Mouse (Mus musculus) lung, postnatal 25 days (tissue): ENCODE data around the gene Obp2a.
"Not testable (repeated sequence)": the region's sequence is repeated elsewhere in the genome, so short reads cannot be mapped to it uniquely, and the experiment has no call there.

Experiments
- DNase-seq: peaks from one replicate; pipeline ENCODE4 v3.0.0; 2022; ENCODE audit warnings: low spot score

Gene Obp2a

GRCm38 (mm10) chr2:25699743-25700142 is at the start of gene Obp2a:
Gene Obp2a (plus strand): TSS chr2:25700043.
- DNase-seq = not testable (repeated sequence)

GRCm38 (mm10) chr2:25652902-25653301 is 46.9 kb upstream of the Obp2a start, which contains the start of gene Lcn8:
Gene Lcn8 (plus strand): TSS chr2:25653120.
- no peak for DNase-seq

DNA sequence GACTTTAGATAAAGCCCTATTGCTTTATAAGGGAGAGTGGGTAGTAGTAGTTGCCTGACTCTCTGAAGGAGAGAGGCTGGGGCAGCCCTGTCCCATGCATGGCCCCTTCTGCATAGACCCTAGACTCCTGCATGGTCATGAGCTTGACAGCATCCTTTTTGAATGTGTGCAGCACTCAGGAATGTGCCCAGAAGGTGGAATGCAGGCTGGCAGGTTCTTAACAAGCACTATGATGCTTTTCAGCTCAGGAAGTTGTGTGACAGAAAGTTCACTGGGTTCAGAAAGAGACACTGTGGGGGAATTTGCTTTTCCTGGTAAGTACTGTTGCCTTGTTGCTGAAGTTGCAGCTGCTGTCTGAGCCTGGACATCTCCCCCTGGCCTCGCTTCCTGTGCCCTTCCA is 45.3 kb upstream of the Obp2a start:
- DNase-seq = peak; percentile 11

DNA sequence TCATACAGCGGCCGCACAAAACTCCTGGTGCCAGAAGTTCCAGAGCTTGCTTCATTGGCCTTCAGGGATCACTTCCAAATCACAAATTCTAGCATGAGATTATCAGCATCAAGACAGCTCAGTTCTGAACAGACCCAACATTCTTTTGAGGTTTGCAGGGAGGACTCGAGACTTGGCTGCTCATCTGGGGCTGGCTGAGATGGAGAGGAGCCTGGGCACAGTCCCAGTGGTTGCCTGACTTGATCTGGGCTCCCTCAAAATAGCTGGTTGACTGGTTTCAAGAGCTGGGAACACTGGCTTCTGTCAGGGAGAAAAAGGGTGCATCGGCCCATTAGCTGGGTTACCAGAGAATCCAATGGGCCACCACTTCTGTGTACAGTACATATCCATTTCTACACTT is 43.2 kb upstream of the Obp2a start:
- DNase-seq = peak; percentile 30

DNA sequence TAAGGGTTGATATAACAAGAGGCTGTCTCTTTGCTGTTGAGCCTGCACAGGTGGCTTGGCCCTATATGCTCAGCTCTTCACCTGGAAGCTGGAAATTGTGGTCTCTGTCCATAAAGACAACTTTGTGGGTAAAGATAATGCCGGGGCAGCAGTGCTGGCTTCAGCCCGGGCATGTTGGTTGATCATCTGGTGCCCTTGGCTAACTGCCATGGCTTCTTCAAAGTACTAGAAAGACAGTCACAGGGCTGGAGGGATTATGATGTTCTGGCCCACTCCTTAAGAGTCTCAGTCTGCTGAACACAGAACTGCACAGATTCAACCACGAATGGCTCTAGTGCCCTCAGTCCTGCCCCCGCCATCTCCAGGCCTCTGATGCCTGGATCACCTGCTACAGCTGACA is 42.6 kb upstream of the Obp2a start:
- DNase-seq = no peak

- no peak for DNase-seq
Observed at GRCm38 (mm10) chr2:25657652-25658051, 42.2 kb upstream of the Obp2a start, which contains the start of gene Lcn5. Gene Lcn5 (plus strand): TSS chr2:25657952.

GRCm38 (mm10) chr2:25660279-25660678 is 39.6 kb upstream of the Obp2a start:
- DNase-seq = no peak

DNA sequence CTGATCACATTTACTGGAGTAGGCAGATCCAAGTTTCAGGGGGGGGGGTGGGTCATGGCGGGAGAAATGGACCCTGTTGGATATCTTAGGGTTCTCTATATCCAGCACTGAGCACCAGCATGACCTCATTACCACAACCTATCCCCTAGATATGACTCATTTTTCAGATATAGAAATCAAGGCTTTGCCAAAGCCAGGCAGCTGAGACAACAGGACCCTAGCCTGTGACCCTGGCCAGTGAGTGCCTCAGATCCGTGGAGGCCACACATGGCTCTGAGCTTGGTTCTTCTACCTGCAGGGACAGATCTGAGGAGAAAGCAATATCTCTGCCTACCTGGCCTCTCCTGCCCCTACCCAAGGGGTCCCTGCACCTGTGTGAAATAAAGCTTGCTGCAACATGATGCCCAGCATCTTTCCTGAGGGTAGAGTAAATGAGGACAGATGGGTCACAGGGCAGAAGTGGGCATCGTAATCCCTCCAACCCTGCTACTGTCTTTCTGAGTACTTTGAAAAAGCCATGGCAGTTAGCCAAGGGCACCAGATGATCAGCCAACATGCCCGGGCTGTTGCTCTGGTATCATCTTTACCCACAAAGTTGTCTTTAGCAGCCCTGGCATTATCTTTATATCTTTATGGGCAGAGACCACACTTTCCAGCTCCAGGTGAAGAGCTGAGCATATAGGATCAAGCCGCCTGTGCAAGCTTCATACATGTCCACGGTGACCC is 38.4 kb upstream of the Obp2a start:
- DNase-seq = no peak

DNA sequence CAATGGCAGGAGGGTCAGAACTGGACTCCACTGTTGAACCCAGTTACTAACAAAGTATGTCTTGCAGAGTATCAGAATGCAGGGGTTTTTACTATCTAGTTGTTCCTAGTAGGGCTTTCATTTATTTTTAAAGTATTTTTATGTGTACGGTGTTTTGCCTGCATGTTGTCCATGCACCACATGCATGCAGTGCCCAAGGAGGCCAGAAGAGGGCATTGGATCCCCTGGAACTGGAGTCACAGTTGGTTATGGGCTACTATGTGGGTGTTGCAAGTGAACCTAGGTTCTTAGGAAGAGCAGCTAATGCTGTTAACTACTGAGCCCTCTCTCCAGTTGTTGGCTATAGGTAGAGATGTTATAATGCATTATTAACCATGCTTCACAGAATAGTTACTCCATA is 36.3 kb upstream of the Obp2a start:
- peak; percentile 17 for DNase-seq

DNA sequence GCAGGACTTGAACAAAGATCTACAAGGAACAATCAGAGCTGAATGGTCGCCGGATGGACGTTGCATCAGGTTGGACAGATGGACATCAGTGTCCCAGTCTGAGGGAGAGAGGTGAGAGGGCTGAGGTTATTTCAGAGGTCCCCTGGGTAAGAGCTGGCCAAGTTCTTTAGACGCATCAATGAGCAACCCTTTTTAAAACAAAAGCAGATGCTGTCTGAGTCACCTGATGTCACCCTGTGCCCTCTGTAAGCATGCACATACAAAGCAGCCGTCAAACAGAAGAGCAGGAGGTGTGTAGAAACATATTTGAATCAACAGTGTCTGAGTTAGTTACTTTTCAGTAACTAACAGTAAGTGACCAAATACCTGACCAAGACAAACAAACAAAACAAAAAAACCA is 35.7 kb upstream of the Obp2a start:
- no peak for DNase-seq

DNA sequence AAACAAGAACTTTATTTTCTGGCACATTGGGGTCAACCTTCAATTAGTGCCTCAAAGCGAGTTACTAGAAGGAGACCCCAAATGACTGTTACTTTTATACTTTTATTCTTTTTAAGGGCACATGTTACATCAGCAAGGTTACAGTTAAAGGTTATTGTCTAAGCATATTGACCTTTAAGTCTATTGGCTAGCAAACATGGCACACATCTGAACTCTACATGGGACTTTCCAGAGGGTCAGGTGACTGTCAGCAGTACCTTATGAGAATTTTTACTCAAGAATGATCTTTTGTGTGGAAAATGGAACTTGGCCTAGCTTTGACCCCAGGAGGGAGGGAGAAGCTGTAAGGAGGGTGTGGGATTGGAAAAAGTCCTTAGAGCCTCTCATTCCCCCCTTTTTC is 33.3 kb upstream of the Obp2a start:
- no peak for DNase-seq

- DNase-seq = no peak
Observed at GRCm38 (mm10) chr2:25676486-25676885, 23.4 kb upstream of the Obp2a start, which contains the start of gene Lcn6. Gene Lcn6 (plus strand): TSS chr2:25676786.

DNA sequence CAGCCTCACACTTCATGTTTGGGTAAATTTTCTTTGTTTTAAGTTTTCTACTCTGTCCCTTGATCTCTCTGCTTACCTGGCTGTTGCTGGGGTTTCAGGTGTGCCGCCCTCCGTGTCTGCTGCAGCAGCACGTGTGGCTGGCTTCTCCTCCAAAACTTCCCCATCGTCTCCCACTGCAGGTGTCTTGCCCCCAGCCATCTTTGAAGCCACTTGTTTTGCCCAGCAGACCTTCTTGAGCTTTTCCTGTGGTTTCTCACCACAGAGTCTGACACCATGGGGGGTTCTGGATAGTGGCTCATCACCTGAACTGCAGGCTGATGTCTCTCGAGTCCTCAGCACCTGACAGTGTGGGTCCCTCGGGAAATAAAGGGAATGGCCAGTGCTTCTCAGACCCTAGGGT is 20.3 kb upstream of the Obp2a start:
- DNase-seq = no peak

DNA sequence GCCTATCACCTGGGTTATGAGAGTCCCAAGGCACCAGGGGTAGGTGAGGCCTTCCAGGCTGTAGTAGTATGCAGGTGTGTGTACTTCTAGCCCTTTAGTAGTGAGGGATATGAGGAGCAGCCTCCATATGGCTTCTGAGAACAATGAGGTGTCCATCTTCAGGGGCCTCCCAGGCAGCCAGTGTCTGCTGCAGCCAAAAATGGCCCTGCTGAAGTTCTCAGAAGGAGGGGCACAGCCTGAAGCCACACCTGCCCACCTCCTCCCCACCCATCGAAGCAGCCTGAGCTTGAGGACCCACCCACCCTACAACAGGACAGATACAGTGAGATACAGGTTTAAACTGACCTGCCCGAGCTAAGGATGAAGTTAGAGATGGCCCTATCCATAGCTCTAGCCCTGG is 17.4 kb upstream of the Obp2a start, which contains the start of gene Lcn10:
Gene Lcn10 (plus strand): TSS at position 301 of the 400 bp plus-strand sequence.
- no peak for DNase-seq

DNA sequence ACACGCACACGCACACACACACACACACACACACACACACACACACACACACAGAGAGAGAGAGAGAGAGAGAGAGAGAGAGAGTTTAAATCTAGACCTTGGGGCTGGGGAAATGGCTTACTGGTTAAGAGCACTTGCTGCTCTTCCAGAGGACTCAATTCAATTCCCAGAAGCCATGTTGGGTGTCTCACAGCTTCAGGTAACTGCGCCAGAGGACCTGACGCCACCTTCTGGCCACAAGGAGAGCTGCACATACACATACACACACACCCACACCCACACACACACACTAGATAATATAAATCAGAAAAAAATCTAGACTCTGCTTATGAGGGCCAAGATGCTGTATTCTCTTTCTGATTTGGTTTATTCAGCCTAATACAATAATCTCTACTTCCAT is 12.9 kb upstream of the Obp2a start:
- no peak for DNase-seq

DNA sequence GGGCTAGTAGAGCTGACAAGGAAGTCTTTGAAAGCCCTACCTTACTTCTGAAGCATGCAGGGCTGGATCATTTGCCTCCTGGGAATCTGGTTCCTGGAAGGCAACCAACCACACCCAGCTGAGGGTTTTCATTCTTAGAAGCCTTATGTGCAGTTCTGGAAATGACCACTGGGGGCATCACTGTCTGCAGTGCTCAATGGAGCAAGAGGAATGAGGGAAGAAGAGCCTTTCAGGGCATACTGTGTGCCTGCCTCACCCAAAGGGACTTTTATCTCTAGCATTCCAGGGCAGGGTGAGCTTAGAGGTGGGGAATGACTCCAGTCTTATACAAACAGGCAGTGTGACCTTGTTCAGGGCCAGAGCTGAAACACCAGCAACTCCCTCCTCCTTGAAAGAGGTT is 5.2 kb upstream of the Obp2a start:
- peak; percentile 52 for DNase-seq

DNA sequence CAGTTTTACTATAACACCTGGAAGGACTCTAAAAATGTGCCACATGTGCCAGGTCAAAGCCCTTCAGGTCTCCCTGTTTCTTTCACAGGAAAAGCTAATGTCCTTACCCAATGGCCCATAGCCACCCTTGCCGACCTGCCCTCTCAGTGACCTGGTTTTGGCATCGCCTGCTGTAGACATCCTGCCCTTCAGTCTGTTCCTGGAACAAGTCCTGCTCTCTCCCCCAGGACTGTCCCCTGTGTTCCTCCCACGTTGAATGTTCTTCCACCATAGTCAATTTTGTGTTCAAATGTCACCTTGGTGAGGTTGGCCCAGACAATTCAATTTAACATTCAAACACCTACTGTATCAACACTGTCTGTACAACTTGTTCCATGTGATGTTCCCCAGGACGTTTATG is 2.9 kb upstream of the Obp2a start:
- DNase-seq = no peak

GRCm38 (mm10) chr2:25698696-25699095 is 1.1 kb upstream of the Obp2a start:
- no peak for DNase-seq

GRCm38 (mm10) chr2:25701001-25701400 is 1.2 kb downstream of the Obp2a start:
- no peak for DNase-seq

- DNase-seq = no peak
Observed at GRCm38 (mm10) chr2:25703706-25704105, 3.9 kb downstream of the Obp2a start.

DNA sequence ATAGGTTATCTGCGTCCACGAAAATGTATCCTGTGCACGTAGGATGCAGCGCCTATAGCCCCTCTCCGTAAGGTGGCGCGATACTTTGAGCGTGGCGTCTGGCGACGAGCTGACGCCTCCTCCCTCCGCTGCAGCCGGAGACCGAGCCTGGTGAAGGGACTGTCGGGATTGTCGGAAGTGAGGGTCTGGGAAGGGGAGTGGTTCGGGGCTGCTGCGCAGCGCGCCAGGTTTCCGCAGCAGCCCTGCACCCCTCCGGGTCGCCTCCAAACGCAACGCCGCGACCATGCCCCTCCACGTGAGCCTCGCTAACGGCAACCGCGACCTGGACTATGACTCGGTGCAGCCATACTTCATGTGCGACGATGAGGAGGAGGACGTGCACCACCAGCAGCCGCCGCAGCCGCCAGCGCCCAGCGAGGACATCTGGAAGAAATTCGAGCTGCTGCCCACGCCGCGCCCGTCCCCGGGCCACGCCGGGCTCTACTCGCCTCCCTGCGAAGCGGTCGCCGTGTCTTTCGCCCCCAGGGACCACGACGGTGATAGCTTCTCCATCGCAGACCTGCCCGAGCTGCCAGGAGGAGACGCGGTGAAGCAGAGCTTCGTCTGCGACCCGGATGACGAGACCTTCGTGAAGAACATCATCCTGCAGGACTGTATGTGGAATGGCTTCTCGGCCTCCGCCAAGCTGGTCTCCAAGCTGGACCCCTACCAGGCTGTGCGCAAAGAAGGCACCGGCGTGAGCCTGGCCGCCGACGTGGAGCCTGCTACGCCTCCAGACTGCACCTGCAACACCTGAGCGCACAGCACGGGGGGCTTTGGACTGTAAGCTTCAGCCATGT is 7.0 kb downstream of the Obp2a start, which contains the start of gene Bmyc:
Gene Bmyc (plus strand): TSS at position 97 of the 839 bp plus-strand sequence.
- peak; percentile 70 for DNase-seq

- no peak for DNase-seq
Observed at GRCm38 (mm10) chr2:25708121-25708520, 8.3 kb downstream of the Obp2a start.

GRCm38 (mm10) chr2:25709056-25709455 is 9.2 kb downstream of the Obp2a start:
- DNase-seq = not testable (repeated sequence)
